Mouse (Mus musculus): ENCODE measurements around the gene Gm17349. TPM values are rescaled to one million over a fixed set of nuclear protein-coding genes. Genes with fewer than 3 reads are reported as not detected.

Gene Gm17349
- polyA plus RNA-seq, 1 experiment from 2014 or later: not detected

GRCm38 (mm10) chr15:99721921-99722743 is 16.8 kb upstream of the Gm17349 start:
- Histone ChIP-seq H3K4me3 (ENCODE audit: low read length) (no peak overlapping the region), H3K4me1 (replicated peaks; ENCODE audit: control insufficient read depth, insufficient read depth, low read length) (peaks cover 31% of the 10 kb centered on the region), H3K9me3 (ENCODE audit: control insufficient read depth, low read length) (no peaks in the 10 kb centered on the region), H3K36me3 (ENCODE audit: control insufficient read depth, insufficient read depth, low read length) (no peaks in the 10 kb centered on the region), H3K27ac (ENCODE audit: low read length) (no peak overlapping the region), H3K27me3 (ENCODE audit: control insufficient read depth, insufficient read depth, low read depth, low read length) (no peaks in the 10 kb centered on the region), H3K9ac (ENCODE audit: low read length) (no peak overlapping the region), H3K4me2 (ENCODE audit: low read depth, low read length) (no peak overlapping the region)
- 63% methylated on average over 25 of the region's 25 CpGs for WGBS
- ATAC-seq (ENCODE audit: low read depth): no peak

- H3K27me3 ChIP-seq (ENCODE audit: control insufficient read depth, insufficient read depth, low read depth, low read length): no peaks in the 10 kb centered on the region
- H3K36me3 ChIP-seq (ENCODE audit: control insufficient read depth, insufficient read depth, low read length): no peaks in the 10 kb centered on the region; the same call in 1 of the 2 replicates
- no peak overlapping the region for H3K4me3 ChIP-seq (ENCODE audit: low read length)
- peaks cover 25% of the 10 kb centered on the region for H3K4me1 ChIP-seq (replicated peaks; ENCODE audit: control insufficient read depth, insufficient read depth, low read length)
- no peak overlapping the region for H3K27ac ChIP-seq (ENCODE audit: low read length)
- no peak for ATAC-seq (ENCODE audit: low read depth)
- H3K4me2 ChIP-seq (ENCODE audit: low read depth, low read length): no peak overlapping the region
- 69% methylated on average over 8 of the region's 8 CpGs for WGBS
- H3K9ac ChIP-seq (ENCODE audit: low read length): no peak overlapping the region
- H3K9me3 ChIP-seq (ENCODE audit: control insufficient read depth, low read length): no peaks in the 10 kb centered on the region
These were observed 14.6 kb upstream of the Gm17349 start for GRCm38 (mm10) chr15:99719865-99720264.

- H3K4me1 ChIP-seq (replicated peaks; ENCODE audit: control insufficient read depth, insufficient read depth, low read length): peaks cover 12% of the 10 kb centered on the region
- no peak overlapping the region for H3K4me2 ChIP-seq (ENCODE audit: low read depth, low read length)
- no peak overlapping the region for H3K4me3 ChIP-seq (ENCODE audit: low read length)
- H3K9ac ChIP-seq (ENCODE audit: low read length): no peak overlapping the region
- peaks cover 7% of the 10 kb centered on the region; the same call in 1 of the 2 replicates for H3K36me3 ChIP-seq (ENCODE audit: control insufficient read depth, insufficient read depth, low read length)
- ATAC-seq (ENCODE audit: low read depth): no peak
- WGBS: 78% methylated on average over 9 of the region's 9 CpGs
- no peak overlapping the region for H3K27ac ChIP-seq (ENCODE audit: low read length)
- H3K27me3 ChIP-seq (ENCODE audit: control insufficient read depth, insufficient read depth, low read depth, low read length): no peaks in the 10 kb centered on the region
- no peaks in the 10 kb centered on the region for H3K9me3 ChIP-seq (ENCODE audit: control insufficient read depth, low read length)
These were observed 13.3 kb upstream of the Gm17349 start for GRCm38 (mm10) chr15:99718461-99719021.

GRCm38 (mm10) chr15:99717386-99718334 is 12.4 kb upstream of the Gm17349 start, which contains the start of gene Gpd1:
Gpd1 (plus strand) TSS chr15:99717515.
- H3K4me1 ChIP-seq (replicated peaks; ENCODE audit: control insufficient read depth, insufficient read depth, low read length): peaks cover 5% of the 10 kb centered on the region; the same call in 1 of the 2 replicates
- H3K27me3 ChIP-seq (ENCODE audit: control insufficient read depth, insufficient read depth, low read depth, low read length): no peaks in the 10 kb centered on the region
- H3K36me3 ChIP-seq (ENCODE audit: control insufficient read depth, insufficient read depth, low read length): peaks cover 12% of the 10 kb centered on the region
- no peaks in the 10 kb centered on the region for H3K9me3 ChIP-seq (ENCODE audit: control insufficient read depth, low read length)
- peak within 1 kb of the TSS; percentile 28 for H3K27ac ChIP-seq (ENCODE audit: low read length)
- 49% methylated on average over 26 of the region's 26 CpGs for WGBS
- peak; percentile 41 for ATAC-seq (ENCODE audit: low read depth)
- peak within 1 kb of the TSS; percentile 33 for H3K9ac ChIP-seq (ENCODE audit: low read length)
- peak within 1 kb of the TSS; percentile 36; the same call in 1 of the 2 replicates for H3K4me2 ChIP-seq (ENCODE audit: low read depth, low read length)
- 0 out of 2 replicates have a peak within 1 kb of the TSS, but pooled peaks have one; percentile 7 for H3K4me3 ChIP-seq (ENCODE audit: low read length)

GRCm38 (mm10) chr15:99716814-99717213 is 11.5 kb upstream of the Gm17349 start:
- WGBS: 80% methylated on average over 12 of the region's 12 CpGs
- Histone ChIP-seq H3K27ac (ENCODE audit: low read length) (no peak overlapping the region), H3K9me3 (ENCODE audit: control insufficient read depth, low read length) (no peaks in the 10 kb centered on the region), H3K27me3 (ENCODE audit: control insufficient read depth, insufficient read depth, low read depth, low read length) (no peaks in the 10 kb centered on the region), H3K4me2 (ENCODE audit: low read depth, low read length) (no peak overlapping the region), H3K9ac (ENCODE audit: low read length) (no peak overlapping the region), H3K4me1 (replicated peaks; ENCODE audit: control insufficient read depth, insufficient read depth, low read length) (peaks cover 5% of the 10 kb centered on the region; the same call in 1 of the 2 replicates), H3K4me3 (ENCODE audit: low read length) (no peak overlapping the region), H3K36me3 (ENCODE audit: control insufficient read depth, insufficient read depth, low read length) (peaks cover 21% of the 10 kb centered on the region)
- ATAC-seq (ENCODE audit: low read depth): no peak

GRCm38 (mm10) chr15:99715982-99716746 is 10.9 kb upstream of the Gm17349 start:
- peaks cover 5% of the 10 kb centered on the region; the same call in 1 of the 2 replicates for H3K4me1 ChIP-seq (replicated peaks; ENCODE audit: control insufficient read depth, insufficient read depth, low read length)
- H3K4me3 ChIP-seq (ENCODE audit: low read length): no peak overlapping the region

GRCm38 (mm10) chr15:99715361-99715865 is 10.1 kb upstream of the Gm17349 start:
- no peak overlapping the region for H3K4me3 ChIP-seq (ENCODE audit: low read length)
- H3K36me3 ChIP-seq (ENCODE audit: control insufficient read depth, insufficient read depth, low read length): peaks cover 31% of the 10 kb centered on the region
- H3K9me3 ChIP-seq (ENCODE audit: control insufficient read depth, low read length): no peaks in the 10 kb centered on the region
- H3K9ac ChIP-seq (ENCODE audit: low read length): no peak overlapping the region
- no peak for ATAC-seq (ENCODE audit: low read depth)
- H3K27ac ChIP-seq (ENCODE audit: low read length): no peak overlapping the region
- 80% methylated on average over 13 of the region's 13 CpGs for WGBS
- H3K4me2 ChIP-seq (ENCODE audit: low read depth, low read length): no peak overlapping the region
- H3K4me1 ChIP-seq (replicated peaks; ENCODE audit: control insufficient read depth, insufficient read depth, low read length): peaks cover 5% of the 10 kb centered on the region; the same call in 1 of the 2 replicates
- no peaks in the 10 kb centered on the region for H3K27me3 ChIP-seq (ENCODE audit: control insufficient read depth, insufficient read depth, low read depth, low read length)

More at GRCm38 (mm10) chr15:99715982-99716746, 10.9 kb upstream of the Gm17349 start:
- H3K4me2 ChIP-seq (ENCODE audit: low read depth, low read length): no peak overlapping the region
- H3K9ac ChIP-seq (ENCODE audit: low read length): no peak overlapping the region
- WGBS: 62% methylated on average over 11 of the region's 11 CpGs
- H3K36me3 ChIP-seq (ENCODE audit: control insufficient read depth, insufficient read depth, low read length): peaks cover 24% of the 10 kb centered on the region
- no peak for ATAC-seq (ENCODE audit: low read depth)
- H3K27me3 ChIP-seq (ENCODE audit: control insufficient read depth, insufficient read depth, low read depth, low read length): no peaks in the 10 kb centered on the region
- H3K9me3 ChIP-seq (ENCODE audit: control insufficient read depth, low read length): no peaks in the 10 kb centered on the region
- H3K27ac ChIP-seq (ENCODE audit: low read length): no peak overlapping the region

GRCm38 (mm10) chr15:99714858-99715257 is 9.6 kb upstream of the Gm17349 start:
- Histone ChIP-seq H3K4me1 (replicated peaks; ENCODE audit: control insufficient read depth, insufficient read depth, low read length) (peaks cover 5% of the 10 kb centered on the region; the same call in 1 of the 2 replicates), H3K27me3 (ENCODE audit: control insufficient read depth, insufficient read depth, low read depth, low read length) (no peaks in the 10 kb centered on the region), H3K4me2 (ENCODE audit: low read depth, low read length) (no peak overlapping the region), H3K9ac (ENCODE audit: low read length) (no peak overlapping the region), H3K4me3 (ENCODE audit: low read length) (no peak overlapping the region), H3K36me3 (ENCODE audit: control insufficient read depth, insufficient read depth, low read length) (peaks cover 35% of the 10 kb centered on the region), H3K27ac (ENCODE audit: low read length) (no peak overlapping the region), H3K9me3 (ENCODE audit: control insufficient read depth, low read length) (no peaks in the 10 kb centered on the region)
- peak; percentile 48 for ATAC-seq (ENCODE audit: low read depth)
- WGBS: 52% methylated on average over 7 of the region's 7 CpGs
